ENCODE assay signal across 17 mouse cellular contexts in genomic region chr13:12428556-12428955, GRCm38 (mm10). TPM values are rescaled to one million over a fixed set of nuclear protein-coding genes. Genes with fewer than 3 reads are reported as not detected.
A peak's percentile ranks its signal among the peaks of the same experiment; 100 is the strongest.
DNase-seq lines count a peak whose midpoint lies in the region; TF ChIP-seq lines count a peak whose summit lies in the region.
"Had no signal": no experiment of that assay in that cellular context is flagged by ENCODE, and none has a peak within 500 bp of the region (broad histone marks: within the 10 kb centered on the region; RNA-seq: fewer than 3 reads in every experiment).

No protein-coding gene starts in this region.

- no peaks in the 10 kb centered on the region for H3K9me3 ChIP-seq in heart, embryonic 10.5 days
- H3K9me3 ChIP-seq: G1E had no signal

- WGBS in heart, adult 2 months, result 94% methylated on average over 13 of the region's 13 CpGs
- 93% methylated on average over 13 of the region's 13 CpGs for WGBS in heart, embryonic 10.5 days

- no peak for TF ChIP-seq POLR2A in heart, adult 2 months (IDR thresholded peaks at IDR 0.05; ENCODE audit: insufficient read depth, low read depth, low read length)

- no peak for TF ChIP-seq EP300 in heart, adult 2 months (IDR thresholded peaks at IDR 0.05; ENCODE audit: insufficient read depth, low read depth, low read length)

- no peak for TF ChIP-seq CTCF in heart, adult 2 months (IDR thresholded peaks at IDR 0.05)

- DNase-seq in heart, adult 11 months, result peak; percentile 81
- DNase-seq in heart, adult 2 months, result no peak
- DNase-seq in heart, embryonic 10.5 days (ENCODE audit: low spot score), result peak; percentile 57
- DNase-seq in heart, postnatal 4 days, result no peak
- DNase-seq: adrenal gland, adult 2 months; adrenal gland, adult 8-10 months; adrenal gland, postnatal 10 days; adrenal gland, postnatal 14 days; adrenal gland, postnatal 25 days; adrenal gland, postnatal 36 days; B cell, adult 2 months; cerebellum, adult 11 months; cerebellum, adult 11-12 months; cerebellum, adult 18-20 months had no signal

- no peaks in the 10 kb centered on the region for H3K79me2 ChIP-seq in heart, adult 2 months (replicated peaks; ENCODE audit: control insufficient read depth, insufficient read depth, low read length)

- no peaks in the 10 kb centered on the region for H3K27me3 ChIP-seq in heart, adult 2 months (ENCODE audit: control insufficient read depth, insufficient read depth, low read length)
- H3K27me3 ChIP-seq in heart, embryonic 10.5 days (ENCODE audit: insufficient read depth, poor library complexity, severe bottlenecking), result no peaks in the 10 kb centered on the region
- H3K27me3 ChIP-seq: CH12.LX, Patski had no signal

- H3K4me1 ChIP-seq in heart, adult 2 months (ENCODE audit: control insufficient read depth, insufficient read depth, low read length), result no peaks in the 10 kb centered on the region
- H3K4me1 ChIP-seq in heart, embryonic 10.5 days, result no peaks in the 10 kb centered on the region

- H3K36me3 ChIP-seq in heart, adult 2 months (ENCODE audit: control insufficient read depth, insufficient read depth, low read length), result no peaks in the 10 kb centered on the region
- peaks cover 95% of the 10 kb centered on the region for H3K36me3 ChIP-seq in heart, embryonic 10.5 days

- H3K4me3 ChIP-seq in heart, adult 2 months, result no peak overlapping the region
- no peak overlapping the region for H3K4me3 ChIP-seq in heart, embryonic 10.5 days

- H3K27ac ChIP-seq in heart, adult 2 months, result no peak overlapping the region
- H3K27ac ChIP-seq in heart, embryonic 10.5 days, result no peak overlapping the region

- intact Hi-C loops in heart, adult 2 months (cut with DNase I), result no loop called here

- no peak overlapping the region for H3K9ac ChIP-seq in heart, adult 2 months (ENCODE audit: low read depth, low read length)

RNA-seq across cellular contexts. Expression of gene Heatr1, which starts 33.7 kb away (rescaled TPM):
- total RNA-seq in heart, adult 2 months (2021), result 10 to 100 TPM; 16.1 TPM
- 7.4 and 11.8 TPM in 2 replicates for polyA plus RNA-seq in heart, adult 2 months (2012; rRNA removed)
- 21.1 and 25.7 TPM in 2 replicates for polyA plus RNA-seq in heart, embryonic 10.5 days (2016; fragmentation: Nextera tagmentation; extraction: Ambion mirVana)
- 10 to 100 TPM; 19.8 to 20.4 TPM for total RNA-seq in heart, postnatal 4 days (2021)

RNA-seq across cellular contexts. Expression of gene Lgals8, which starts 36.2 kb away (rescaled TPM):
- total RNA-seq in heart, adult 2 months (2021), result 10 to 100 TPM; 35.9 to 39.7 TPM
- polyA plus RNA-seq in heart, adult 2 months (2012; rRNA removed), result 28.1 and 50.4 TPM in 2 replicates
- polyA plus RNA-seq in heart, embryonic 10.5 days (2016; fragmentation: Nextera tagmentation; extraction: Ambion mirVana), result 10.5 and 11.2 TPM in 2 replicates
- total RNA-seq in heart, postnatal 4 days (2021), result 10 to 100 TPM; 28.0 to 32.3 TPM

Comparison
In these comparisons a context has a peak if more than half of its experiments do, and no peak if none do; other contexts are left out.
1. DNase-seq: peak in heart, adult 11 months (single experiment) and heart, embryonic 10.5 days (single experiment); none in heart, adult 2 months (0 of 2) and heart, postnatal 4 days (single experiment).